Mouse (Mus musculus) stomach, postnatal 0 days (tissue): ENCODE results near the gene Zfp961. TPM values are rescaled to one million over a fixed set of nuclear protein-coding genes. Genes with fewer than 3 reads are reported as not detected.

ENCODE experiments used
- ATAC-seq: fragments of 200-750 bp; cut with Nextera tagmentation; 2 replicates; pipeline ENCODE4 v1.8.0; 2017; ENCODE audit not compliant: low FRiP score, low TSS enrichment
- DNase-seq: peaks from one replicate; pipeline ENCODE4 v3.0.0-alpha.2; 2016; ENCODE audit warnings: low spot score
- H3K27ac ChIP-seq: fragments of 300-500 bp; sonication (generic); replicated peaks from 2 replicates; pipeline ENCODE4 v1.5.1; 2014; ENCODE audit warnings: mild to moderate bottlenecking, control low read depth
- H3K27me3 ChIP-seq: fragments of 300-500 bp; sonication (generic); 2 replicates; pipeline ENCODE4 v1.6.1; 2014; ENCODE audit warnings: low read length; ENCODE audit not compliant: control insufficient read depth, insufficient read depth
- H3K36me3 ChIP-seq: fragments of 300-500 bp; sonication (generic); 2 replicates; pipeline ENCODE4 v1.6.1; 2014; ENCODE audit warnings: low read length, mixed read lengths; ENCODE audit not compliant: control insufficient read depth, insufficient read depth
- H3K4me1 ChIP-seq: fragments of 300-500 bp; sonication (generic); replicated peaks from 2 replicates; pipeline ENCODE4 v1.6.1; 2014; ENCODE audit warnings: antibody characterized with exemption; ENCODE audit not compliant: control insufficient read depth, insufficient read depth
- H3K4me2 ChIP-seq: fragments of 300-500 bp; sonication (generic); replicated peaks from 2 replicates; pipeline ENCODE4 v1.6.1; 2014; ENCODE audit warnings: low read depth, mild to moderate bottlenecking, control low read depth, moderate library complexity
- H3K4me3 ChIP-seq: fragments of 300-500 bp; sonication (generic); 2 replicates; pipeline ENCODE4 v1.5.1; 2014; ENCODE audit warnings: low read depth, low read length, control low read depth
- H3K9ac ChIP-seq: fragments of 300-500 bp; sonication (generic); 2 replicates; pipeline ENCODE4 v1.6.1; 2014; ENCODE audit warnings: mild to moderate bottlenecking, low read length, control low read depth, mixed read lengths
- H3K9me3 ChIP-seq: fragments of 300-500 bp; sonication (generic); 2 replicates; pipeline ENCODE4 v1.6.1; 2016; ENCODE audit warnings: low read length; ENCODE audit not compliant: control insufficient read depth
- CTCF ChIP-seq: IDR thresholded peaks from 2 replicates; pipeline ENCODE4 v1.5.1; 2016; ENCODE audit warnings: antibody characterized with exemption, low read depth, mild to moderate bottlenecking, moderate library complexity
- EP300 ChIP-seq: optimal IDR thresholded peaks from 2 replicates; pipeline ENCODE3; 2016; ENCODE audit warnings: antibody characterized with exemption
- WGBS: fragments of 180-500 bp; shearing (Covaris S2); extraction: QIAGEN DNeasy Blood & Tissue Kit; methylation state at CpG from one replicate; pipeline ENCODE4 v1.1.7; 2014; 5-methylcytosine and 5-hydroxymethylcytosine counted together
- polyA plus RNA-seq: library from polyadenylated mRNA; unstranded; fragments of >200 nt; fragmentation: Nextera tagmentation; extraction: Ambion mirVana; gene quantifications from 2 replicates; pipeline ENCODE4 v1.2.1, GENCODE M21; 2015

The Zfp961 gene
- polyA plus RNA-seq, 1 experiment from 2014 or later: 11.2 TPM

- no peak overlapping the region for H3K4me3 ChIP-seq
- DNase-seq: no peak
- WGBS: 60% methylated on average over 4 of the region's 4 CpGs
- no peak overlapping the region for H3K4me2 ChIP-seq
- H3K9me3 ChIP-seq: no peaks in the 10 kb centered on the region
- H3K9ac ChIP-seq: no peak overlapping the region
- H3K27me3 ChIP-seq: no peaks in the 10 kb centered on the region
- no peaks in the 10 kb centered on the region for H3K36me3 ChIP-seq
- no peaks in the 10 kb centered on the region for H3K4me1 ChIP-seq
- no peak for ATAC-seq
- TF ChIP-seq CTCF (no peak), EP300 (no peak)
- H3K27ac ChIP-seq: no peak overlapping the region
Observed at GRCm38 (mm10) chr8:71981456-71981855, 30.6 kb downstream of the Zfp961 start.

GRCm38 (mm10) chr8:71984601-71985000, 33.8 kb downstream of the Zfp961 start:
- no peak overlapping the region for H3K4me2 ChIP-seq
- no peak for ATAC-seq
- TF ChIP-seq CTCF (peak; percentile 66), EP300 (no peak)
- no peak overlapping the region for H3K4me3 ChIP-seq
- H3K9me3 ChIP-seq: no peaks in the 10 kb centered on the region
- DNase-seq: no peak
- H3K27me3 ChIP-seq: no peaks in the 10 kb centered on the region
- 64% methylated on average over 4 of the region's 4 CpGs for WGBS
- H3K4me1 ChIP-seq: 0 out of 2 replicates have a peak, but pooled peaks cover 2% of the 10 kb centered on the region
- H3K9ac ChIP-seq: no peak overlapping the region
- H3K27ac ChIP-seq: no peak overlapping the region
- H3K36me3 ChIP-seq: no peaks in the 10 kb centered on the region

- no peaks in the 10 kb centered on the region for H3K27me3 ChIP-seq
- DNase-seq (peak; percentile 73), ATAC-seq (peak; percentile 81)
- 0 out of 2 replicates have a peak, but pooled peaks cover 2% of the 10 kb centered on the region for H3K4me1 ChIP-seq
- WGBS: 11% methylated on average over 24 of the region's 24 CpGs
- 0 out of 2 replicates have a peak overlapping the region, but pooled peaks have one; percentile 30 for H3K27ac ChIP-seq
- TF ChIP-seq EP300: no peak
- H3K9ac ChIP-seq: peak overlapping the region; percentile 50; the same call in 1 of the 2 replicates
- H3K9me3 ChIP-seq: no peaks in the 10 kb centered on the region
- H3K4me3 ChIP-seq: peak overlapping the region; percentile 42
- peak overlapping the region; percentile 72 for H3K4me2 ChIP-seq
- H3K36me3 ChIP-seq: no peaks in the 10 kb centered on the region
Observed at GRCm38 (mm10) chr8:71988110-71988866, 37.5 kb downstream of the Zfp961 start.

DNA sequence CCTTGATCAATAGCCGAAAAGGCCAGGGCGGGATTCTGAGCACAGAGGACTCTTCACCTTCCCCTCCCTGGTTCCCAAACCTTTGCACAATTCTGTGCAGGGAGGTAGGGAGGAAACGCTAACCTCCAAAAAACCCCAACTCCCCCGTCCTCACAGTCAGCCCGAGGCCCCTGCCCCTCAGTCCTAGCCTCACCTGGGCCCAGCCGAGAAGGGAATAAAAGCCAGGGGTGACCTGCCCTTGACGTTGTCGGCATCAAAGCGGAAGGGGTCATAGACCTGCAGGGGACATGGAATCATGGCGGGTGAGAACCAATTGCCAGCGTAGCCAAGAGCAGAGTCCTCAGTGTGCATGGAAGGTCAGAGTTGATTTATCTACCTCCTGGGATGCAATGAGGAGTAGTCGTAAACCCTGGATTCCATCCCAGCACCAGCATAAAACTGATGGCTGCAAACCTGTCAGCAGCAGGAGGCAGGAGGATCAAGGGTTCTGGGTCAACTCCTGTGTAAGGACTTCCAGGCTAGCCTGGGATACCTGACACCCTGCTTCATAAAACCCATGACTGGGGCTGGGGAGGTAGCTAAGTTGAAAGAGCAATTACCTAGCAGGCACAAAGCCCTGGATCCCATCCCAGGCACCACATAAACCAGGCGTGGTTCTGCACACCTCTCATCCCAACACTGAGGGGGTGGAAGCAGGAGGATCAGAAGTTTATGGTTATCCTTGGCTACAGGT, 38.2 kb downstream of the Zfp961 start:
- peak overlapping the region; percentile 42 for H3K4me3 ChIP-seq
- TF ChIP-seq EP300 (no peak), CTCF (no peak)
- no peaks in the 10 kb centered on the region for H3K27me3 ChIP-seq
- no peaks in the 10 kb centered on the region for H3K9me3 ChIP-seq
- 54% methylated on average over 13 of the region's 13 CpGs for WGBS
- H3K9ac ChIP-seq: peak overlapping the region; percentile 50; the same call in 1 of the 2 replicates
- ATAC-seq (0 out of 2 replicates have a peak, but pooled peaks have one; percentile 17), DNase-seq (no peak)
- H3K4me1 ChIP-seq: 0 out of 2 replicates have a peak, but pooled peaks cover 2% of the 10 kb centered on the region
- H3K36me3 ChIP-seq: no peaks in the 10 kb centered on the region
- H3K27ac ChIP-seq: 0 out of 2 replicates have a peak overlapping the region, but pooled peaks have one; percentile 30
- peak overlapping the region; percentile 72 for H3K4me2 ChIP-seq

GRCm38 (mm10) chr8:71999434-71999833, 48.6 kb downstream of the Zfp961 start:
- H3K4me3 ChIP-seq: no peak overlapping the region
- H3K27me3 ChIP-seq: no peaks in the 10 kb centered on the region
- WGBS: 73% methylated on average over 1 of the region's 1 CpGs
- no peak overlapping the region for H3K9ac ChIP-seq
- H3K4me1 ChIP-seq: no peaks in the 10 kb centered on the region
- no peak overlapping the region for H3K4me2 ChIP-seq
- TF ChIP-seq EP300 (no peak), CTCF (no peak)
- H3K27ac ChIP-seq: no peak overlapping the region
- H3K9me3 ChIP-seq: no peaks in the 10 kb centered on the region
- DNase-seq (no peak), ATAC-seq (no peak)
- no peaks in the 10 kb centered on the region for H3K36me3 ChIP-seq

DNA sequence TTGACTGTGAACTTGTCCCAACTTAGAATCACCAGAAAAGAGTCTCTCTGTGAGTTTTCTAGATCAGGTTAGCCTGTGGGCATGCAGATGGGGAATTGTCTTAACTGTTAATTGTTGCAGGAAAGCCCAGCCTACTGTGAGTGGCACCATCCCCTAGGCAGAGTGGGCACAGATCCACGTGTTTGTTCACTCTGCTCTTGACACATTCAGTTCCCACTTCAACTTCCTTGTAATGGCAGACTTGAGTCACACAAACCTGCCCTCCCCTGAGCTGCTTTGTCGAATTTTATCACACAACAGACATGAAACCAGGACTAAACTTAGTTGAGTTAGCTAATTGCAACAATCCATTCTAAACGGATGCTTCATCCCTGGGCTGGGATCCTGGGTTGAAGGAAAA, 49.4 kb downstream of the Zfp961 start:
- ATAC-seq (no peak), DNase-seq (no peak)
- Histone ChIP-seq H3K27ac (no peak overlapping the region), H3K4me3 (no peak overlapping the region), H3K9me3 (no peaks in the 10 kb centered on the region), H3K36me3 (no peaks in the 10 kb centered on the region), H3K4me1 (no peaks in the 10 kb centered on the region), H3K9ac (no peak overlapping the region), H3K4me2 (no peak overlapping the region), H3K27me3 (no peaks in the 10 kb centered on the region)
- no peak for TF ChIP-seq EP300
- TF ChIP-seq CTCF: no peak
- WGBS: 73% methylated on average over 3 of the region's 3 CpGs
